Mouse (Mus musculus) erythroblast, embryonic 14.5 days (primary cell): ENCODE measurements around the gene Slc26a9. TPM values are rescaled to one million over a fixed set of nuclear protein-coding genes. Genes with fewer than 3 reads are reported as not detected.

ENCODE experiments used
- H3K27me3 ChIP-seq: 2 replicates; pipeline ENCODE4 v1.6.1; 2012; ENCODE audit warnings: inconsistent platforms; ENCODE audit not compliant: control insufficient read depth
- H3K36me3 ChIP-seq: 2 replicates; pipeline ENCODE4 v1.6.1; 2012; ENCODE audit warnings: mild to moderate bottlenecking, inconsistent platforms; ENCODE audit not compliant: control insufficient read depth
- H3K4me1 ChIP-seq: 2 replicates; pipeline ENCODE4 v1.6.1; 2012; ENCODE audit warnings: inconsistent platforms; ENCODE audit not compliant: control insufficient read depth
- H3K4me3 ChIP-seq: replicated peaks from 2 replicates; pipeline ENCODE3; 2012; ENCODE audit warnings: moderate library complexity, mild to moderate bottlenecking, inconsistent platforms
- H3K9me3 ChIP-seq: 2 replicates; pipeline ENCODE4 v1.6.1; 2012; ENCODE audit warnings: low read length, inconsistent platforms, mixed read lengths; ENCODE audit not compliant: control insufficient read depth
- GATA1 ChIP-seq: IDR thresholded peaks from 2 replicates; pipeline ENCODE4 v1.6.1; 2012; ENCODE audit warnings: low read length, inconsistent platforms, mixed read lengths
- TAL1 ChIP-seq: IDR thresholded peaks from 3 replicates; pipeline ENCODE4 v1.6.1; 2012; ENCODE audit warnings: low read length, inconsistent platforms, mixed read lengths
- polyA plus RNA-seq: library from polyadenylated mRNA; stranded (reverse); fragments of >175 nt; gene quantifications from 2 replicates; pipeline ENCODE4 v1.2.3, GENCODE M21; 2012

Gene Slc26a9
- not detected in 2 replicates for polyA plus RNA-seq

- no peak within 1 kb of the TSS for H3K4me3 ChIP-seq
- H3K36me3 ChIP-seq: no peaks in the 10 kb centered on the region
- H3K27me3 ChIP-seq: 0 out of 2 replicates have a peak, but pooled peaks cover 2% of the 10 kb centered on the region
- TF ChIP-seq TAL1: no peak
- H3K4me1 ChIP-seq: no peaks in the 10 kb centered on the region
- H3K9me3 ChIP-seq: no peaks in the 10 kb centered on the region
Observed at GRCm38 (mm10) chr1:131743868-131744464, at the start of gene Slc26a9. Gene Slc26a9 (plus strand): TSS chr1:131744022.

GRCm38 (mm10) chr1:131695308-131695707 is 48.5 kb upstream of the Slc26a9 start:
- Histone ChIP-seq H3K4me1 (peaks cover 2% of the 10 kb centered on the region), H3K27me3 (no peaks in the 10 kb centered on the region), H3K36me3 (no peaks in the 10 kb centered on the region), H3K9me3 (no peaks in the 10 kb centered on the region), H3K4me3 (no peak overlapping the region)
- TF ChIP-seq TAL1 (no peak), GATA1 (no peak)

GRCm38 (mm10) chr1:131696325-131696724 is 47.5 kb upstream of the Slc26a9 start:
- Histone ChIP-seq H3K9me3 (no peaks in the 10 kb centered on the region), H3K4me3 (no peak overlapping the region), H3K4me1 (no peaks in the 10 kb centered on the region), H3K27me3 (no peaks in the 10 kb centered on the region), H3K36me3 (no peaks in the 10 kb centered on the region)
- no peak for TF ChIP-seq GATA1
- TF ChIP-seq TAL1: no peak

GRCm38 (mm10) chr1:131698770-131699169 is 45.1 kb upstream of the Slc26a9 start:
- Histone ChIP-seq H3K27me3 (no peaks in the 10 kb centered on the region), H3K4me3 (no peak overlapping the region), H3K4me1 (no peaks in the 10 kb centered on the region), H3K36me3 (no peaks in the 10 kb centered on the region), H3K9me3 (no peaks in the 10 kb centered on the region)
- TF ChIP-seq GATA1 (no peak), TAL1 (no peak)

- no peak for TF ChIP-seq GATA1
- no peak for TF ChIP-seq TAL1
- Histone ChIP-seq H3K27me3 (no peaks in the 10 kb centered on the region), H3K9me3 (no peaks in the 10 kb centered on the region), H3K4me1 (no peaks in the 10 kb centered on the region), H3K4me3 (no peak overlapping the region), H3K36me3 (no peaks in the 10 kb centered on the region)
Observed at GRCm38 (mm10) chr1:131699642-131700041, 44.2 kb upstream of the Slc26a9 start.

- no peaks in the 10 kb centered on the region for H3K4me1 ChIP-seq
- H3K9me3 ChIP-seq: no peaks in the 10 kb centered on the region
- H3K4me3 ChIP-seq: no peak overlapping the region
- TF ChIP-seq GATA1: no peak
- TF ChIP-seq TAL1: no peak
- H3K36me3 ChIP-seq: no peaks in the 10 kb centered on the region
- no peaks in the 10 kb centered on the region for H3K27me3 ChIP-seq
Observed at GRCm38 (mm10) chr1:131700447-131700846, 43.4 kb upstream of the Slc26a9 start.

- Histone ChIP-seq H3K27me3 (no peaks in the 10 kb centered on the region), H3K9me3 (no peaks in the 10 kb centered on the region), H3K4me3 (no peak overlapping the region), H3K36me3 (no peaks in the 10 kb centered on the region), H3K4me1 (no peaks in the 10 kb centered on the region)
- no peak for TF ChIP-seq GATA1
- no peak for TF ChIP-seq TAL1
Observed at GRCm38 (mm10) chr1:131701391-131701790, 42.4 kb upstream of the Slc26a9 start.

GRCm38 (mm10) chr1:131702094-131702766 is 41.6 kb upstream of the Slc26a9 start:
- Histone ChIP-seq H3K36me3 (no peaks in the 10 kb centered on the region), H3K4me1 (no peaks in the 10 kb centered on the region), H3K4me3 (no peak overlapping the region), H3K9me3 (no peaks in the 10 kb centered on the region), H3K27me3 (no peaks in the 10 kb centered on the region)
- TF ChIP-seq GATA1 (no peak), TAL1 (no peak)

GRCm38 (mm10) chr1:131703482-131703881 is 40.3 kb upstream of the Slc26a9 start:
- no peaks in the 10 kb centered on the region for H3K9me3 ChIP-seq
- no peaks in the 10 kb centered on the region for H3K27me3 ChIP-seq
- TF ChIP-seq TAL1: no peak
- TF ChIP-seq GATA1: no peak
- no peaks in the 10 kb centered on the region for H3K36me3 ChIP-seq
- no peak overlapping the region for H3K4me3 ChIP-seq
- H3K4me1 ChIP-seq: no peaks in the 10 kb centered on the region
